Mouse (Mus musculus): ENCODE data around the gene Mob1b. TPM values are rescaled to one million over a fixed set of nuclear protein-coding genes. Genes with fewer than 3 reads are reported as not detected.

The Mob1b gene
- polyA plus RNA-seq, 1 experiment from 2014 or later: 9.7 TPM

GRCm38 (mm10) chr5:88689279-88689938, 31.2 kb upstream of the Mob1b start:
- 76% methylated on average over 3 of the region's 3 CpGs for WGBS
- Histone ChIP-seq H3K9me3 (ENCODE audit: low read length) (no peaks in the 10 kb centered on the region), H3K36me3 (ENCODE audit: insufficient read depth, low read length) (no peaks in the 10 kb centered on the region), H3K4me2 (replicated peaks; ENCODE audit: low read depth, low read length) (no peak overlapping the region), H3K27ac (ENCODE audit: low read length) (no peak overlapping the region), H3K4me1 (ENCODE audit: insufficient read depth, low read depth, low read length) (no peaks in the 10 kb centered on the region), H3K4me3 (ENCODE audit: low read depth, low read length) (no peak overlapping the region), H3K27me3 (replicated peaks; ENCODE audit: insufficient read depth, low read length) (no peaks in the 10 kb centered on the region), H3K9ac (replicated peaks; ENCODE audit: low read depth) (no peak overlapping the region)
- no peak for TF ChIP-seq EP300 (IDR thresholded peaks at IDR 0.05)
- peak; percentile 71 for TF ChIP-seq CTCF (IDR thresholded peaks at IDR 0.05)
- DNase-seq (ENCODE audit: low spot score): peak; percentile 80
- ATAC-seq: peak; percentile 42; the same call in 1 of the 2 replicates

DNA sequence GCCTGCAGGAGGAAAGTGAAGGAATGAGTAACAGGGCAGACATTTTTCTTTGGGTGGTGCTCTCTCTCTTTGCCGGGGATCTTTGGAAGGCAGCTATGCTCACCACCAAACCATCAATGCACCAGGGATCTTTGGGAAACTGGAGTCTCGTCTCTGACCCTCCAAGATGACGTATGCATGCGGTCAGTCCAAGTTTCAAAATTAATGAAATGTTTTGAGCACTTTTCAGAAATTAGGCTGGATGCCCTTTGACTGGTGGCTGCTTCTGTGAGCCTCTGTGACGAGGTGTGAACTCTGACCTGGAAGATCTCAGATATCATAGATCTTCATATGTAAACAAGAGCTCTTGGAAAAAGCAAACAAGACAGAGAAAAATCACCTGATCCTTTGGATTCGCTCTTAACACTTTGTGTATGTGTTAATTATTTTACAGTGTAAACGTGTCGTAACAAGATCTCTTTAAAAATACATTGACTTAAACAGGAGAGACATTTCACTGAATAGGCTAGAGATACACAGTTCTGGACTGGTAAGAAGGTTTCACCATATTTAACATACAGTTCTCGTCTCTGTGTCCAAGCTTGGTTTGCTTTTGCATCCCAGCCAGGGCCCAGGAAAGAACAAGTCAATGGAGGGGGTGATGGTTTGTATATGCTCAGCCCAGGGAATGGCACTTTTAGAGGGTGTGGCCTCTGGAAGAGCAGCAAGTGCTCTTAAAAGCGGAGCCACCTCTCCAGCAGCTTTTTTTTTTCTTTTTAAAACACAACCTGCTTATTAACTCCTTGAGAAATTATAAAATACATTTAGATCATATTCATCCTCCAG, 29.8 kb upstream of the Mob1b start:
- H3K27me3 ChIP-seq (replicated peaks; ENCODE audit: insufficient read depth, low read length): no peaks in the 10 kb centered on the region
- DNase-seq (ENCODE audit: low spot score): no peak
- H3K27ac ChIP-seq (ENCODE audit: low read length): no peak overlapping the region
- TF ChIP-seq EP300 (IDR thresholded peaks at IDR 0.05): no peak
- no peak for TF ChIP-seq CTCF (IDR thresholded peaks at IDR 0.05)
- H3K4me2 ChIP-seq (replicated peaks; ENCODE audit: low read depth, low read length): no peak overlapping the region
- no peaks in the 10 kb centered on the region for H3K4me1 ChIP-seq (ENCODE audit: insufficient read depth, low read depth, low read length)
- no peaks in the 10 kb centered on the region for H3K9me3 ChIP-seq (ENCODE audit: low read length)
- no peak overlapping the region for H3K4me3 ChIP-seq (ENCODE audit: low read depth, low read length)
- WGBS: 26% methylated on average over 10 of the region's 10 CpGs
- H3K36me3 ChIP-seq (ENCODE audit: insufficient read depth, low read length): no peaks in the 10 kb centered on the region
- no peak overlapping the region for H3K9ac ChIP-seq (replicated peaks; ENCODE audit: low read depth)
- peak; percentile 20; the same call in 1 of the 2 replicates for ATAC-seq

DNA sequence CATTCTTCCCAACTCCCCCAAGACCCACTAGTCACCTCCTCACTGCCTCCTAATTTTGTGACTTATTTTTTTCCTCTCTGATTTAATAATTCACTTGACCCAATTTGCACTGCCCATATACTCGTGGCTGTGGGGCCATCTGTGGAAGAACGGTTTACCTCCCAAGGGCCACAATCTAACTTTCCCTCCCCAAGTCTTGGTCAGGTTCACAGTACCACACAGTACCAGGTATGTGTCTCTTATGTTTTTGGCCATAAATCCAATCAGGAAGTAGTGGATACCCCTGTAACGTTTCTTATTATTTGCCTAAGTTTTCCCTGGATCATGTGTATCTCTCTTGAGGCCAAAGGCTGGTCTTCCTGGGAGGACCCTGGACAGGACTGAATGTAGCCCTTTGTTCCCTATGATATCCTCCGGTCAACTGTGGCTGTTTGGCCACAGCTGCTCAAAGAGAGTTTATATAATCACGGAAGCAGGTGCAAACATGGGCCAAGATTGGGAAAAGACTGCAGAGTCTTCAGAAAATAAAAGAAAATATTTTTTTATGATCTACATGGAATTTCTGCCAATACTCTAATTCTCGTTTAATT, 29.1 kb upstream of the Mob1b start:
- DNase-seq (ENCODE audit: low spot score) (no peak), ATAC-seq (no peak)
- Histone ChIP-seq H3K27me3 (replicated peaks; ENCODE audit: insufficient read depth, low read length) (no peaks in the 10 kb centered on the region), H3K27ac (ENCODE audit: low read length) (no peak overlapping the region), H3K4me1 (ENCODE audit: insufficient read depth, low read depth, low read length) (no peaks in the 10 kb centered on the region), H3K4me3 (ENCODE audit: low read depth, low read length) (no peak overlapping the region), H3K9ac (replicated peaks; ENCODE audit: low read depth) (no peak overlapping the region), H3K36me3 (ENCODE audit: insufficient read depth, low read length) (no peaks in the 10 kb centered on the region), H3K4me2 (replicated peaks; ENCODE audit: low read depth, low read length) (no peak overlapping the region), H3K9me3 (ENCODE audit: low read length) (no peaks in the 10 kb centered on the region)
- WGBS: 45% methylated on average over 6 of the region's 6 CpGs
- TF ChIP-seq CTCF (IDR thresholded peaks at IDR 0.05) (no peak), EP300 (IDR thresholded peaks at IDR 0.05) (no peak)

DNA sequence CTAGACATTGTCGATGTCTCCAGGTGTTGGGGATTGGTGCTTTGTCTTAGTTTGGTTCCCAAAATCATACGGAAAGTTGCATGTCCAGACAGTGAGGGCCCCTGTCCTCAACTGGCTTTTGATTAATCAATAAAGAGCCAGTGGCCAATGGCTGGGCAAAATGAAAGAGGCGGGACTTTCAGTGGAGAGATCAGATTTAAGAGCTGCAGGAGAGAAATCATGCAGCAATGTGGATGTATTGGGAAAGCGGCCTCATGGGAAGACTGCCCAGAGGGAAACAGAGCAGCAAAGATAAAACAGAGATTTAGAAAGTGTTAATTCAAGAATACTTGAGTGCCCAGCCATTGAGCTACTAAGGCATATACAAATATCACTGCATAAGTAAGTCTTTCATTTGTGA, 28.1 kb upstream of the Mob1b start:
- Histone ChIP-seq H3K36me3 (ENCODE audit: insufficient read depth, low read length) (no peaks in the 10 kb centered on the region), H3K9me3 (ENCODE audit: low read length) (no peaks in the 10 kb centered on the region), H3K9ac (replicated peaks; ENCODE audit: low read depth) (no peak overlapping the region), H3K27me3 (replicated peaks; ENCODE audit: insufficient read depth, low read length) (no peaks in the 10 kb centered on the region), H3K4me2 (replicated peaks; ENCODE audit: low read depth, low read length) (no peak overlapping the region), H3K4me1 (ENCODE audit: insufficient read depth, low read depth, low read length) (no peaks in the 10 kb centered on the region), H3K4me3 (ENCODE audit: low read depth, low read length) (no peak overlapping the region), H3K27ac (ENCODE audit: low read length) (no peak overlapping the region)
- ATAC-seq (no peak), DNase-seq (ENCODE audit: low spot score) (no peak)
- TF ChIP-seq CTCF (IDR thresholded peaks at IDR 0.05) (no peak), EP300 (IDR thresholded peaks at IDR 0.05) (no peak)
- 80% methylated on average over 4 of the region's 4 CpGs for WGBS

DNA sequence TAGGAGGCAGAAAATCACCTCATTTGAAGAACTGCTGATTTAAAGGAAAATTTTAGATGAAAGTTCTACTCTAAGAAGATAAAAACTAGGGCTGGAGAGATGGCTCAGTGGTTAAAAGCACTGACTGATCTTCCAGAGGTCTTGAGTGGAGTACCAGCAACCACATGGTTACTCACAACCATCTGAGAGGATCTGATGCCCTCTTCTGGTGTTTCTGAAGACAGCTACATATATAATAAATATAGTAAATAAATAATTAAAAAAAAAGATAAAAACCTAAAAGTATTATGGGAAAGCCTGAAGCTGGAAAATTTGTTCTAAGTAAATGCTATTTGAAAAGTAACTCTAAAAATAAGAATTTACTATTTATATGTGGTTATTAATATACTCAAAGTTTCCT, 27.6 kb upstream of the Mob1b start:
- H3K4me3 ChIP-seq (ENCODE audit: low read depth, low read length): no peak overlapping the region
- 0 out of 2 replicates have a peak, but pooled peaks have one; percentile 8 for TF ChIP-seq CTCF (IDR thresholded peaks at IDR 0.05)
- no peak for TF ChIP-seq EP300 (IDR thresholded peaks at IDR 0.05)
- H3K9ac ChIP-seq (replicated peaks; ENCODE audit: low read depth): no peak overlapping the region
- no peak overlapping the region for H3K27ac ChIP-seq (ENCODE audit: low read length)
- no peak overlapping the region for H3K4me2 ChIP-seq (replicated peaks; ENCODE audit: low read depth, low read length)
- no peaks in the 10 kb centered on the region for H3K4me1 ChIP-seq (ENCODE audit: insufficient read depth, low read depth, low read length)
- ATAC-seq (no peak), DNase-seq (ENCODE audit: low spot score) (peak; percentile 42)
- H3K36me3 ChIP-seq (ENCODE audit: insufficient read depth, low read length): no peaks in the 10 kb centered on the region
- H3K27me3 ChIP-seq (replicated peaks; ENCODE audit: insufficient read depth, low read length): no peaks in the 10 kb centered on the region
- no peaks in the 10 kb centered on the region for H3K9me3 ChIP-seq (ENCODE audit: low read length)

DNA sequence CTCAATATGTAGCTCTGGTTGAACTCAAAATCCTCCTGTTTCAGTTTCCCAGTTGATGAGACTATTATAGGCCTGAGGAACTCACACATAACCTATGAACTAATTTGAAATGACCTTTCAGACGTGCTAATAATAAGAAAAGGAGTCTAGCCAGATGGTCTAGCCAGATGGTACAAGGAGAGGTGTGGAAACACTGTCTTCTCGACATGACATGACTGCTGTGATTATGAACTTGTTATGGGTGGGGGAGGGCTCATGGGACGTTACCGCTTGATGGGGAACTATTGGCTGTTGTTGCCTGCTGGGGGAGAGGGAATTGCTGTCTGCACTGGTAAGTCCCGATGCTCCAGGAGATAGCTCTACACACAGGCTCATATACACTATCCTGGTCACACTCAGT, 23.4 kb upstream of the Mob1b start:
- no peak for TF ChIP-seq CTCF (IDR thresholded peaks at IDR 0.05)
- TF ChIP-seq EP300 (IDR thresholded peaks at IDR 0.05): no peak
- H3K36me3 ChIP-seq (ENCODE audit: insufficient read depth, low read length): no peaks in the 10 kb centered on the region
- no peaks in the 10 kb centered on the region for H3K27me3 ChIP-seq (replicated peaks; ENCODE audit: insufficient read depth, low read length)
- no peak overlapping the region for H3K4me3 ChIP-seq (ENCODE audit: low read depth, low read length)
- H3K4me1 ChIP-seq (ENCODE audit: insufficient read depth, low read depth, low read length): no peaks in the 10 kb centered on the region
- ATAC-seq: no peak
- WGBS: 73% methylated on average over 5 of the region's 5 CpGs
- H3K9me3 ChIP-seq (ENCODE audit: low read length): no peaks in the 10 kb centered on the region
- H3K27ac ChIP-seq (ENCODE audit: low read length): no peak overlapping the region
- no peak overlapping the region for H3K4me2 ChIP-seq (replicated peaks; ENCODE audit: low read depth, low read length)
- no peak for DNase-seq (ENCODE audit: low spot score)
- H3K9ac ChIP-seq (replicated peaks; ENCODE audit: low read depth): no peak overlapping the region

Measured in lung, postnatal 0 days (tissue).